Mouse (Mus musculus): ENCODE results near the gene Esrra. TPM values are rescaled to one million over a fixed set of nuclear protein-coding genes. Genes with fewer than 3 reads are reported as not detected.

The Esrra gene
- total and polyA plus RNA-seq, 3 experiments: 135 to 180 (median 156) TPM

DNA sequence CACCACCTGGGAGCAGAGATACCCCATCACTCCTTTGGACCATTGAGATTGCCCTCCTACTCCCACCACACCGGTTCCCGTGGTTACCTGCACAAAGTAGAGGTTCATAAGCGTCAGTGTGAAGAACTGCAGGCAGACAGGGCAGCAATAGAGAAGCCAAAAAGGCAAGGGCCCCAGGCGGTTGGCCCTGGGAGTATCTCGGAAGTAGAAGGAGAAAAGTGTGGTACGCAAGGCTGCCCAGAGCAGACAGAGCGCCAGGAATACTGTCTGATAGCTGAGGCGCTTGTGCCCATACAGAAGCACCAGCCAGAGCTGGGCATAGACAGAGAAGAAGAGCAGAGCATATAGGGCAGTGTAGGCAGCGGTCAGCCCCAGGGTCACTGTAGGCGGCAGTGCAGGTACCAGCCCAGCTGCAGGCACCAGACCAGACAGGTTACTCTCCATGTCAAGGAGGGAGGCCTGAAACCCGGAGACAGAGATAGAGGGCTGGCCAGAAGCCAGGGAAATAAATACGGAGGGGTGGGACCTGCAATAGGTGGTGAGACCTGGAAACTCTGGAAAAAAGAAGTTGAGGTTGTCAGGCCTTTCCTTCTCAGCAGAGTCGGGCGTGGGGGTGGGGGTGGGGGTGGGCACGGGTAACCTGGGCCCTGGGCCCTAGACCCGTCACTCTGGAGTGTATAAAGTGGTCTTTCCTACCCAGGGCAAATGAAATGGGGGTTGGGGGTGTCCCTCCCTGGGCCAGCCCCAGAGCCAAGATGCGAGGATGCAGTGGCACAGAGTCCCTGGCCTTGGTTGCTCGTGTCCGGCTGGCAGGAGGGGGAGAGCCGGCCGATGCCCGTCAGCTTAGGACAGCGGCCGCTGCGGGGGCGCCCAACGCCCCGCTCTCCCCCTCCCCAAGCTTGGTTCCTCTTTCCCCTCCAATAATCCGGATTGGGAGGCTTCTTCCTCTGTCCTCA lies 19.1 kb upstream of the Esrra start:
- intact Hi-C loops (cut with DNase I): loop anchor here (5.0 kb wide), 1 partner anchor 37 kb away; the partner anchor contains the start of gene Plcb3
- Histone ChIP-seq H3K9ac (ENCODE audit: low read depth, low read length) (peak overlapping the region; percentile 83), H3K4me1 (ENCODE audit: control insufficient read depth, insufficient read depth, low read length) (peaks cover 3% of the 10 kb centered on the region), H3K79me2 (replicated peaks; ENCODE audit: control insufficient read depth, insufficient read depth, low read length) (no peaks in the 10 kb centered on the region), H3K27me3 (ENCODE audit: control insufficient read depth, insufficient read depth, low read length) (no peaks in the 10 kb centered on the region), H3K4me3 (peak overlapping the region; percentile 80), H3K36me3 (ENCODE audit: control insufficient read depth, insufficient read depth, low read length) (no peaks in the 10 kb centered on the region), H3K27ac (peak overlapping the region; percentile 84)
- 20% methylated on average over 29 of the region's 29 CpGs for WGBS
- TF ChIP-seq CTCF (IDR thresholded peaks at IDR 0.05): no peak
- TF ChIP-seq POLR2A (IDR thresholded peaks at IDR 0.05; ENCODE audit: insufficient read depth, low read depth, low read length): no peak
- no peak for TF ChIP-seq EP300 (IDR thresholded peaks at IDR 0.05; ENCODE audit: insufficient read depth, low read depth, low read length)
- peak in 1 of 2 experiments; percentile 22 for DNase-seq

DNA sequence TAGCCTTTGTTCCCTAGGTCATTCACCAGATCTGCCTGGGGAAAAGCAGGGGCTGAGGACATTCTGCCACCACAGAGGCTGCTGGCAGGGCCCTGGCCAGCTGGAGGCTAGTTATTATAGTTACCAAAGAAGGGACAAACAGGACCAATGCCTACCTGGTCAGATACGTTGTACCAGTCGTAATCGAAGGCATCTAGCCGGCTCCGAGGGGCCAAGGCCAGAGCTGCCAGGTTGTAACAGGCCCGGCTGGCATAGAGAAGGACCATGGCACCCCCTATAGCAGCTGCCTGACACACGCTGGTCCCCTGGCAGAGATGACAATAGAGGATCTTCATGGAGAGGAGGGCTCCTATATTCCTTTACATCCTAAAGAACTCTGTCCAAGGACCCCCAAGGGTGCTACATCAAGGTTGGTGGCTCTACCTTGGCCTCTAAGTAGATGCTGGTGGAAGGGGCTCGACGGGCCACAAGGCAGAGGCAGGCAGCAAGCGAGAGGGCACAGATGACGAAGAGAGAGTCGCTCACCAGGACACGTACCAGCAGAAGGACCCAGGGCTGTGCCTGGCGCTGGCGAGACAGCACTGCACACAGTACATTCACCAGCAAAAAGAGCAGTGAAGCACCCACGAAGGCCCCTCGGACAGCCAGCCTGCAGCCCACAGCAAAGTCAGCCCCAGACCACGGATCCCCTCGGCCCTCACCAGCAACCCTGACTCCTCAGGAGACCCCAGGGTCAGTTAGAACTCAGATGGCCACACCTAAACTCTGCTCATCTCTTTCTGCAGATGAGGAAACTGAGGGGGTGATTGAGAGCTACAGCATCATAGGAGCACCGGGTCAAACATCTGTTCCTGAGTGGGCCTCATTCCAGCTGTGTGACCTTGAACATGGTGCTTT lies 17.7 kb upstream of the Esrra start:
- intact Hi-C loops (cut with DNase I): loop anchor here (2.0 to 5.0 kb wide), 3 partner anchors 13 to 38 kb away; partner anchors contain the start of genes Catsperz and Plcb3
- H3K36me3 ChIP-seq (ENCODE audit: control insufficient read depth, insufficient read depth, low read length): no peaks in the 10 kb centered on the region
- H3K4me3 ChIP-seq: no peak overlapping the region
- H3K9ac ChIP-seq (ENCODE audit: low read depth, low read length): no peak overlapping the region
- DNase-seq: no peak
- peaks cover 3% of the 10 kb centered on the region for H3K4me1 ChIP-seq (ENCODE audit: control insufficient read depth, insufficient read depth, low read length)
- H3K79me2 ChIP-seq (replicated peaks; ENCODE audit: control insufficient read depth, insufficient read depth, low read length): no peaks in the 10 kb centered on the region
- WGBS: 91% methylated on average over 20 of the region's 20 CpGs
- TF ChIP-seq POLR2A (IDR thresholded peaks at IDR 0.05; ENCODE audit: insufficient read depth, low read depth, low read length): no peak
- TF ChIP-seq EP300 (IDR thresholded peaks at IDR 0.05; ENCODE audit: insufficient read depth, low read depth, low read length): no peak
- no peak for TF ChIP-seq CTCF (IDR thresholded peaks at IDR 0.05)
- peak overlapping the region; percentile 78; the same call in 1 of the 2 replicates for H3K27ac ChIP-seq
- peaks cover 2% of the 10 kb centered on the region; the same call in 1 of the 2 replicates for H3K27me3 ChIP-seq (ENCODE audit: control insufficient read depth, insufficient read depth, low read length)

DNA sequence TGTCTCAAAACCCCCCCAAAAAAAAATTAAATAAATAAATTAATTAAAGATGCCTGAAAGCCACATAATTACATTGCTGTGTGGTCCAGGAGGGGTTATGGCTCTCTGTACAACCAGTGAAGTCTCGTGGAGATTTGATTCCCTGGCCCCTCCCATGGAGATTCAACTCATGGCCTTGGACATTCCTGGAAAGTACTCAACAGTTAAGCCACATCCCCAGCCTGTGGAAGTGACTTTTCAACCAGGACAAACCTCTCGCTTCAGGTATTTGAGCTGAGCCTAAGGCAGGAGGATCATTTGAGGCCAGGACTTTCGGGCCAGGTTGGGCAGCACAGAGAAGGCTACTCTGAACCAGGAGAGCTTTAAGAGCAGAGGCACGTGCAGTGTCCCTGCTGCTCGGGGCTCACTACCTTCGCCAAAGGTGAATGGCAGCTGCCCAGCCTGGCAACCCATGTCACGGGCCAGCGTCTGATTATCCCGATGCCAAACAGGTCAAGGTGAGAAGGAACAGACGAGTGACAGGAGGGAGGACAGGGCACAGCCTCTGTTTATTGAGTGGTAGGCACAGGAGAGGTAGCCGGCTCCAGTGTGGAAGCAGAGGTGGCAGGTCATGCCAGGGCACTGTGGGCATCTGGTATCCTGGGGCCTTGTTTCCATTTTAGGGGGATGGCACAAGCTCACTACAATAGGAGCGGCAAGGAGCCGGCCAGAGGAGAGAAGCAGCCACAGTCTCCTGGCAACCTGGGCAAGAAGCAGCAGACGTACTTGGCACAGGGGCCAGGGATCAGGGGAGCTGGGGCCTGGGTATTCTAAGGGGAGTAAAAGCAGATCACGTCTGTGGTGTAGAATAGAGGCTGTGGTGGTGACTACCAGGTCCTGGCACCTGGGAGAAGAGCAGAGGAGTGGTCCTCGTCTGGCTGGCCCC lies 16.2 kb upstream of the Esrra start:
- Histone ChIP-seq H3K4me1 (ENCODE audit: control insufficient read depth, insufficient read depth, low read length) (peaks cover 6% of the 10 kb centered on the region), H3K79me2 (replicated peaks; ENCODE audit: control insufficient read depth, insufficient read depth, low read length) (no peaks in the 10 kb centered on the region), H3K36me3 (ENCODE audit: control insufficient read depth, insufficient read depth, low read length) (no peaks in the 10 kb centered on the region), H3K9ac (ENCODE audit: low read depth, low read length) (no peak overlapping the region), H3K27ac (peak overlapping the region; percentile 78), H3K4me3 (peak overlapping the region; percentile 11; the same call in 1 of the 2 replicates), H3K27me3 (ENCODE audit: control insufficient read depth, insufficient read depth, low read length) (peaks cover 12% of the 10 kb centered on the region)
- peak; percentile 37; the same call in 1 of the 2 replicates for TF ChIP-seq EP300 (IDR thresholded peaks at IDR 0.05; ENCODE audit: insufficient read depth, low read depth, low read length)
- TF ChIP-seq POLR2A (IDR thresholded peaks at IDR 0.05; ENCODE audit: insufficient read depth, low read depth, low read length): no peak
- TF ChIP-seq CTCF (IDR thresholded peaks at IDR 0.05): no peak
- intact Hi-C loops (cut with DNase I): loop anchor here (2.0 kb wide), 2 partner anchors 13 to 15 kb away; partner anchors contain the start of gene Catsperz
- WGBS: 58% methylated on average over 16 of the region's 16 CpGs
- peak; percentile 51 to 80 for DNase-seq

DNA sequence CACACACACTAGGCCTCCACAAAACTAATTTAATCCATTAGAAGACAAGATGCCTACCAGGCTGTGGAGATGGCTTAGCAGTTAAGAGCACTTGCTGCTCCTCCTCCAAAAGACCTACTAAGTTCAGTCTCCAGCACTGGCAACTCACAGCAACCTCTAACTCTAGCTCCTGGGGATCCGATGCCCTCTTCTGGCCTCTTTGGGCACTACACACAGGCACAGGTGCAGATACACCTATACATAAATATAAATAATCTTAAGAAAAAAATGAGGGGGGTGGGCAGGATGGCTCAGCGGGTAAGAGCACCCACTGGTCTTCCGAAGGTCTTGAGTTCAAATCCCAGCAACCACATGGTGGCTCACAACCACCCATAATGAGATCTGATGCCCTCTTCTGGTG lies 14.7 kb upstream of the Esrra start:
- peaks cover 12% of the 10 kb centered on the region for H3K27me3 ChIP-seq (ENCODE audit: control insufficient read depth, insufficient read depth, low read length)
- peaks cover 4% of the 10 kb centered on the region; the same call in 1 of the 2 replicates for H3K4me1 ChIP-seq (ENCODE audit: control insufficient read depth, insufficient read depth, low read length)
- DNase-seq: no peak
- peak; percentile 56 for TF ChIP-seq CTCF (IDR thresholded peaks at IDR 0.05)
- no peak for TF ChIP-seq EP300 (IDR thresholded peaks at IDR 0.05; ENCODE audit: insufficient read depth, low read depth, low read length)
- no peak for TF ChIP-seq POLR2A (IDR thresholded peaks at IDR 0.05; ENCODE audit: insufficient read depth, low read depth, low read length)
- no peak overlapping the region for H3K27ac ChIP-seq
- H3K36me3 ChIP-seq (ENCODE audit: control insufficient read depth, insufficient read depth, low read length): no peaks in the 10 kb centered on the region
- WGBS: 40% methylated on average over 3 of the region's 3 CpGs
- no peak overlapping the region for H3K4me3 ChIP-seq
- intact Hi-C loops (cut with DNase I): no loop called here
- H3K79me2 ChIP-seq (replicated peaks; ENCODE audit: control insufficient read depth, insufficient read depth, low read length): no peaks in the 10 kb centered on the region
- no peak overlapping the region for H3K9ac ChIP-seq (ENCODE audit: low read depth, low read length)
